Mouse (Mus musculus): ENCODE results near the gene Grm4.

DNA sequence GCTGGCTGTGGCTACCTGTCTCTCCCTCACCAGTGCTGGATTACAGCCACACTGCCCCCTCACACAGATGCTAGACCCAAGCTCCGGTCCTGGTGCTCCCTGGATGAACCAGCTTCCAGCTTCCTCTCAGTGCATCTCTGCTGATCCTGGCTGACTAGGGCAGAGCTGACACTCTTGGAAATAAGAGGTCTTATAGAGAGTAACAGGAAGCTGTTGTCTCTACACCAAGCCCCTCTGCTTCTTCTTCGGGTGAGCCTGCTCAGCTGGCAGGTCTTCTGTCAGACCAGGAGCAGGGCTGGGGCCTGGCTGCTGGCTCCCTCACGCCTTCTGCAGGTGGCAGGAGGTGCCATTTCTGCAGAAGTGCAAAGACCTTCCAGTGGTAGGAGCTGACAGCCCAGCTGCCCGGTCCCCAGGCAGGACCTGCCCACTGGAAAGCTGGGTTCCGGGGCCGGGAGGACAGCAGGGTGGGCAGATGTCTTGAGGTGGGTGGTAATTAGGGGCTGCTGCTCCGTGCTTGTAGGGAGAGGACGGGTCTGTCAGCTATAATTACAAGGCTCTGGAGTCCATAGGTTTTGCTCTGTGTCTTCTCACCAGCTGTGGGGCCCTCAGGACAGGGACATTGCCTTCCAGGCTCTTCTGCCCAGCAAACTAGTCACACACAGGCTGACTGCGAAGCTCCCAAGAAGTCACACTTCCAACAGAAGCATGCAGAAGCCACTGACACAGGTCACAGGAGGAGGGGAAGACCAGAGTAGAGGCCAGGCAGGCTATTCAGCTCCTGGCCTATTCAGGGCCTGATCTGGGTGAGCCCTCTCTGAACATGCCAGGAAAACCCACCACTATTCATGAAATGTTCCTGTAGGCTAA lies 10.7 kb downstream of the Grm4 start:
- TF ChIP-seq POLR2AphosphoS5 (IDR thresholded peaks at IDR 0.05; ENCODE audit: borderline replicate concordance, low read depth, low read length) (no peak), TBP (IDR thresholded peaks at IDR 0.05; ENCODE audit: low read depth, low read length) (no peak), USF1 (IDR thresholded peaks at IDR 0.05; ENCODE audit: low read depth, low read length) (no peak), USF2 (IDR thresholded peaks at IDR 0.05; ENCODE audit: borderline replicate concordance in 1 of 2, insufficient read depth in 1 of 2, low read depth in 1 of 2, low read length in 2 of 2) (no peak)
